8 mouse cellular contexts compared by ENCODE assay signal in the genomic region with DNA sequence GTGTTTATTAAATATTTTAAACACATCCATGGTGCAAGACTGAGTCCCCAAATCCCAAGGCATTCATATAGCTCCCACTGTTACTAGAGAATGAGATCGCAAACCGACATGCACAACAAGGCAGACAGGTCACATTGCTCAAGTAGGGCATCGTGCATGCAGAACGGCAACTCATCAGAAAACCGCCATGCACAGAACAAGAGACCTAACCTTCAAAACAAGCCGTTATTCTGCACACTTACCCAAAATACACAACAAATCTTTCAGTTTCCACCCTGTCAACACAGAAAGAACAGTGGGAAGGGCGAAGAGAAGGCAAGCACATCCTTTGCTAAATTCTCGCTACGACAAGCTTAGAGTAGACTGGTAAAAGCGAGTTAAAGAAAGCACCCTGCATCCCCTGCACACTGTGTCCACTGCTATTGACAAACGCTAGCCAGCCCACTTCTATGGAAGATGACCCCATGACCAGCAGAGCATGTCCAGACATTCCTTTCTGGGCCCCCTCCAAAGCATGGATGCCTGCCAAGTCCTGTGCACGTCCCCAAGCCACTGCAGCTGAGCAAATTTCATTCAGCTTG.
DNase-seq lines count a peak whose midpoint lies in the region; ATAC-seq lines count a peak whose summit lies in the region.

No protein-coding gene starts in this region.

- no peaks in the 10 kb centered on the region for H3K27me3 ChIP-seq in hindbrain, embryonic 13.5 days
- no peaks in the 10 kb centered on the region for H3K27me3 ChIP-seq in midbrain, embryonic 11.5 days (ENCODE audit: control insufficient read depth, insufficient read depth, low read length)
- H3K27me3 ChIP-seq in limb, embryonic 10.5 days (ENCODE audit: low read depth, poor library complexity, severe bottlenecking): no peaks in the 10 kb centered on the region

- ATAC-seq in hindbrain, embryonic 13.5 days (ENCODE audit: low FRiP score): peak; percentile 90
- ATAC-seq in midbrain, embryonic 11.5 days (ENCODE audit: low FRiP score): peak; percentile 92

- H3K27ac ChIP-seq in hindbrain, embryonic 13.5 days: peak overlapping the region; percentile 25
- peak overlapping the region; percentile 56 for H3K27ac ChIP-seq in midbrain, embryonic 11.5 days (ENCODE audit: low read depth, low read length)
- no peak overlapping the region for H3K27ac ChIP-seq in limb, embryonic 10.5 days

- 11% methylated on average over 12 of the region's 12 CpGs for WGBS in hindbrain, embryonic 13.5 days
- WGBS in midbrain, embryonic 11.5 days: 28% methylated on average over 12 of the region's 12 CpGs
- 73% methylated on average over 12 of the region's 12 CpGs for WGBS in limb, embryonic 10.5 days

- peak overlapping the region; percentile 62 for H3K9ac ChIP-seq in hindbrain, embryonic 13.5 days
- 0 out of 2 replicates have a peak overlapping the region, but pooled peaks have one; percentile 14 for H3K9ac ChIP-seq in midbrain, embryonic 11.5 days (ENCODE audit: low read length)

- peak overlapping the region; percentile 37 for H3K4me3 ChIP-seq in hindbrain, embryonic 13.5 days
- H3K4me3 ChIP-seq in midbrain, embryonic 11.5 days (ENCODE audit: low read depth, low read length): peak overlapping the region; percentile 18
- no peak overlapping the region for H3K4me3 ChIP-seq in limb, embryonic 10.5 days

- no peaks in the 10 kb centered on the region for H3K9me3 ChIP-seq in hindbrain, embryonic 13.5 days
- no peaks in the 10 kb centered on the region for H3K9me3 ChIP-seq in midbrain, embryonic 11.5 days (ENCODE audit: control insufficient read depth, low read length)
- H3K9me3 ChIP-seq in limb, embryonic 10.5 days (replicated peaks): no peaks in the 10 kb centered on the region

- no peaks in the 10 kb centered on the region for H3K36me3 ChIP-seq in hindbrain, embryonic 13.5 days
- H3K36me3 ChIP-seq in midbrain, embryonic 11.5 days (ENCODE audit: control insufficient read depth, insufficient read depth, low read length): no peaks in the 10 kb centered on the region
- H3K36me3 ChIP-seq in limb, embryonic 10.5 days: no peaks in the 10 kb centered on the region

- H3K4me2 ChIP-seq in hindbrain, embryonic 13.5 days: peak overlapping the region; percentile 58
- H3K4me2 ChIP-seq in midbrain, embryonic 11.5 days: peak overlapping the region; percentile 36

- peak; percentile 83 to 88 for DNase-seq in cerebellum, postnatal 10 days
- DNase-seq in cerebellum, adult 9-10 months: no peak
- DNase-seq in testis, postnatal 10 days (ENCODE audit: low spot score): peak; percentile 45
- no peak for DNase-seq in testis, postnatal 14 days (ENCODE audit: low spot score)
- peak; percentile 91 for DNase-seq in midbrain, embryonic 11.5 days (ENCODE audit: low spot score, missing footprints)
- DNase-seq in thymus, postnatal 14 days: no peak
- no peak for DNase-seq in limb, embryonic 10.5 days (ENCODE audit: low spot score)

- peaks cover 6% of the 10 kb centered on the region for H3K4me1 ChIP-seq in hindbrain, embryonic 13.5 days (replicated peaks)
- H3K4me1 ChIP-seq in midbrain, embryonic 11.5 days (ENCODE audit: control insufficient read depth, insufficient read depth, low read length): peaks cover 7% of the 10 kb centered on the region
- H3K4me1 ChIP-seq in limb, embryonic 10.5 days: 0 out of 2 replicates have a peak, but pooled peaks cover 4% of the 10 kb centered on the region

Comparison
In these comparisons a context has a peak if more than half of its experiments do, and no peak if none do; other contexts are left out.
1. DNase-seq: peak in cerebellum, postnatal 10 days (2 of 2), testis, postnatal 10 days (single experiment) and midbrain, embryonic 11.5 days (single experiment); none in cerebellum, adult 9-10 months (single experiment), testis, postnatal 14 days (single experiment), thymus, postnatal 14 days (single experiment) and limb, embryonic 10.5 days (single experiment).